ENCODE assay signal across 8 mouse cellular contexts in the genomic region with DNA sequence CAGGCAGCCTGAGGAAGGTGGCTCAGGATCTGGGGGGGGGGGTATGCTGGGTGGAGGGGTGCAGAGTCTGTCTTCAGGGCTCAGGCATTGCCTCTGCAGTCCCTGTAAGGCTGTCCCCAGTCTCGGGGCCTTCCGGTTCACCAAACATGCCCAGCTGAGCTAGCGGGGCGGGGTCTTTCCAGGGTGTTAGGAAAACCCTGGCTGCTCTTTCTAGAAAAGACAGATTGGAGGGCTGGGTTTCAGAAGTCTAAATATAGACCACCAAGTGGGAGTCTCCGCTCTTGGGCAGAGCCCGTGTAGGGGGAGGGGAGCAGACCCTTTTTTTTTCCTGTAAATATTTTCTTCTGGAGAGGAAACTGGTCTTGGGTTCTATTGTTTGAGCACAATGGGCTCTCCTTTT. TPM values are rescaled to one million over a fixed set of nuclear protein-coding genes. Genes with fewer than 3 reads are reported as not detected.
DNase-seq lines count a peak whose midpoint lies in the region; ATAC-seq lines count a peak whose summit lies in the region.

No protein-coding gene starts in this region.

- WGBS in heart, embryonic 10.5 days: 4% methylated on average over 6 of the region's 6 CpGs
- under 1% methylated on average over 6 of the region's 6 CpGs for WGBS in kidney, embryonic 14.5 days

- peak; percentile 73 for ATAC-seq in kidney, embryonic 14.5 days (ENCODE audit: low FRiP score, low TSS enrichment)
- ATAC-seq in megakaryocyte, adult 5-6 weeks (ENCODE audit: poor library complexity, severe bottlenecking): no peak
- ATAC-seq in inflammation-experienced regulatory T-cells, adult 6 months: no peak

- peaks cover 43% of the 10 kb centered on the region for H3K36me3 ChIP-seq in heart, embryonic 10.5 days
- peaks cover 23% of the 10 kb centered on the region; the same call in 1 of the 2 replicates for H3K36me3 ChIP-seq in kidney, embryonic 14.5 days (ENCODE audit: control insufficient read depth, insufficient read depth, low read length)

- H3K27ac ChIP-seq in heart, embryonic 10.5 days: peak overlapping the region; percentile 90
- H3K27ac ChIP-seq in kidney, embryonic 14.5 days (ENCODE audit: low read depth, low read length): peak overlapping the region; percentile 87

- H3K4me3 ChIP-seq in heart, embryonic 10.5 days: peak overlapping the region; percentile 13
- no peak overlapping the region for H3K4me3 ChIP-seq in kidney, embryonic 14.5 days (ENCODE audit: low read length)

- no peak overlapping the region for H3K9ac ChIP-seq in kidney, embryonic 14.5 days (ENCODE audit: low read depth, low read length)

- DNase-seq in adrenal gland, postnatal 14 days: peak; percentile 53
- DNase-seq in adrenal gland, adult 18-20 months (ENCODE audit: low spot score in 2 of 2): no peak
- peak; percentile 65 for DNase-seq in brain, embryonic 18.5 days (ENCODE audit: low read depth, low spot score)
- DNase-seq in heart, embryonic 10.5 days (ENCODE audit: low spot score): peak; percentile 90
- DNase-seq in lung, postnatal 36 days: peak; percentile 88

- no peaks in the 10 kb centered on the region for H3K27me3 ChIP-seq in heart, embryonic 10.5 days (ENCODE audit: insufficient read depth, poor library complexity, severe bottlenecking)
- H3K27me3 ChIP-seq in kidney, embryonic 14.5 days (ENCODE audit: control insufficient read depth, insufficient read depth, low read length): no peaks in the 10 kb centered on the region

- H3K9me3 ChIP-seq in heart, embryonic 10.5 days: no peaks in the 10 kb centered on the region
- no peaks in the 10 kb centered on the region for H3K9me3 ChIP-seq in kidney, embryonic 14.5 days (ENCODE audit: control insufficient read depth, low read length)

- peaks cover 69% of the 10 kb centered on the region for H3K4me1 ChIP-seq in heart, embryonic 10.5 days
- H3K4me1 ChIP-seq in kidney, embryonic 14.5 days (ENCODE audit: control insufficient read depth, insufficient read depth, low read length): peaks cover 30% of the 10 kb centered on the region

- H3K4me2 ChIP-seq in kidney, embryonic 14.5 days (replicated peaks; ENCODE audit: low read depth, low read length): no peak overlapping the region

RNA-seq across cellular contexts. Expression of gene Fam129b, which starts 32.4 kb away (rescaled TPM):
- total RNA-seq in adrenal gland, postnatal 14 days (2021): 22.0 and 23.1 TPM in 2 replicates
- 10 to 100 TPM; 19.1 to 32.7 TPM for total RNA-seq in adrenal gland, adult 18-20 months (2021)
- 47.1 and 55.5 TPM in 2 replicates for polyA plus RNA-seq in heart, embryonic 10.5 days (2016; fragmentation: Nextera tagmentation; extraction: Ambion mirVana)
- 18.2 and 19.9 TPM in 2 replicates for polyA plus RNA-seq in kidney, embryonic 14.5 days (2014; fragmentation: Nextera tagmentation; extraction: Ambion mirVana)
- 18.4 and 20.9 TPM in 2 replicates for total RNA-seq in megakaryocyte, adult 5-6 weeks (2015)
- total RNA-seq in megakaryocyte, adult 5-6 weeks (2017): 38.3 and 40.7 TPM in 2 replicates
- 1 to 10 TPM in 1 of 3 experiments, under 1 TPM in 2; 0.15 to 3.2 (median 0.90) TPM for polyA plus RNA-seq in inflammation-experienced regulatory T-cells, adult 6 months (2017; shearing (Covaris generic))

RNA-seq across cellular contexts. Expression of gene Rpl12, which starts 53.1 kb away (rescaled TPM):
- total RNA-seq in adrenal gland, postnatal 14 days (2021): 155 and 192 TPM in 2 replicates
- total RNA-seq in adrenal gland, adult 18-20 months (2021): 100 to 1,000 TPM; 162 to 167 TPM
- 121 and 170 TPM in 2 replicates for polyA plus RNA-seq in heart, embryonic 10.5 days (2016; fragmentation: Nextera tagmentation; extraction: Ambion mirVana)
- 249 and 308 TPM in 2 replicates for polyA plus RNA-seq in kidney, embryonic 14.5 days (2014; fragmentation: Nextera tagmentation; extraction: Ambion mirVana)
- total RNA-seq in megakaryocyte, adult 5-6 weeks (2015): 1,104 and 1,138 TPM in 2 replicates
- total RNA-seq in megakaryocyte, adult 5-6 weeks (2017): 1,103 and 1,144 TPM in 2 replicates
- 100 to 1,000 TPM in 1 of 3 experiments, 10 to 100 TPM in 2; 18.9 to 858 (median 48.2) TPM for polyA plus RNA-seq in inflammation-experienced regulatory T-cells, adult 6 months (2017; shearing (Covaris generic))

RNA-seq across cellular contexts. Expression of gene Lrsam1, which starts 53.1 kb away (rescaled TPM):
- 14.1 and 17.2 TPM in 2 replicates for total RNA-seq in adrenal gland, postnatal 14 days (2021)
- 10 to 100 TPM; 16.6 to 23.4 TPM for total RNA-seq in adrenal gland, adult 18-20 months (2021)
- 7.6 and 8.6 TPM in 2 replicates for polyA plus RNA-seq in heart, embryonic 10.5 days (2016; fragmentation: Nextera tagmentation; extraction: Ambion mirVana)
- 5.8 and 8.8 TPM in 2 replicates for polyA plus RNA-seq in kidney, embryonic 14.5 days (2014; fragmentation: Nextera tagmentation; extraction: Ambion mirVana)
- total RNA-seq in megakaryocyte, adult 5-6 weeks (2015): 3.2 and 5.5 TPM in 2 replicates
- 7.2 and 10.6 TPM in 2 replicates for total RNA-seq in megakaryocyte, adult 5-6 weeks (2017)
- polyA plus RNA-seq in inflammation-experienced regulatory T-cells, adult 6 months (2017; shearing (Covaris generic)): 1 to 10 TPM; 4.2 to 7.3 (median 7.3) TPM

Comparison
In these comparisons a context has a peak if more than half of its experiments do, and no peak if none do; other contexts are left out.
1. DNase-seq: peak in adrenal gland, postnatal 14 days (single experiment), brain, embryonic 18.5 days (single experiment), heart, embryonic 10.5 days (single experiment) and lung, postnatal 36 days (single experiment); none in adrenal gland, adult 18-20 months (0 of 2).